Mouse (Mus musculus): ENCODE measurements around the gene Endod1. TPM values are rescaled to one million over a fixed set of nuclear protein-coding genes. Genes with fewer than 3 reads are reported as not detected.

Endod1 gene
- polyA plus RNA-seq (2017; shearing (Covaris generic)): 62.1 TPM

DNA sequence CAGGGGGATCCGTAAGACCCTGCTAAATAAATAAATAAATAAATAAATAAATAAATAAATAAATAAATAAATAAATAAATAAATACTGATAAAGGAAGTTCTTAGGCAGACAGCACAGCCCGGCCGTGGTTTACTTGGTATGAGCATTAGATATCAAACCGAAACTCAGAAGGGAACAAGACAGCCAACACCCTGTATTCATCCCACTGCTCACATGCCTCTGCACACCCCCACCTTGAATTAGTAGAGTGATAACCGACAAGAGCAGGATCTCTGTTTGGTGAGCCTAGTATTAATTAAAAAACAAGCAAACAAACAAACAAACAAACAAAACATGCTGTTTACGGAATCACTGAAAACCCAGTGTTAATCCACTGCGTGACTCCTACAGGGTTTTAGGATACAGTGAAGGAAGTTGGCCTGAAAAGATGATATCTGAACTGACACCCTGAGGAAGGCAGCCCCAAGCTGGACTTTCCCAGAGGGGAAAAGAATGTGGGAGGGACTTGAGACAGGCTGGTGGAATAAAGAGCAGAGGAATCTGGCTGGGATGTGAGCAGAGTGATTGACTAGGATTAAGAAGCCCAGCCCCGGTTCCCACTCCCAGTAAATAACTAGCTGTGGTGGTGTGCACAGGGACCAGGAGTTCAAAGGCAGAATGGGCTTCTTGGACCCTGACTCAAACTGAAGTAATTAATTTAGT, at the start of gene Endod1:
TSS of gene Endod1 (minus strand) at position 155 of the 703 bp plus-strand sequence.

Other genes with a start within 250 kb of the Endod1 start
- gene Sesn3, start 106.4 kb downstream of the Endod1 start, polyA plus RNA-seq (2017; shearing (Covaris generic)): 27.8 TPM
- gene Kdm4d, start 119.0 kb upstream of the Endod1 start, polyA plus RNA-seq (2017; shearing (Covaris generic)): 0.79 TPM
- 216 TPM for gene Cwc15, start 119.1 kb upstream of the Endod1 start, polyA plus RNA-seq (2017; shearing (Covaris generic))